Mouse (Mus musculus) A20 (cell line): ENCODE measurements around the gene Sdk2.

ENCODE experiments used
- DNase-seq: peaks from one replicate; pipeline ENCODE4 v3.0.0-alpha.2; 2011; ENCODE audit warnings: low read depth, low spot score

The Sdk2 gene

GRCm38 (mm10) chr11:113742998-113743397, 323.8 kb downstream of the Sdk2 start:
- DNase-seq: no peak

GRCm38 (mm10) chr11:113740100-113740499, 326.7 kb downstream of the Sdk2 start:
- no peak for DNase-seq

- DNase-seq: no peak
Observed at GRCm38 (mm10) chr11:113739213-113739612, 327.6 kb downstream of the Sdk2 start.

- no peak for DNase-seq
Observed at GRCm38 (mm10) chr11:113737912-113738311, 328.9 kb downstream of the Sdk2 start.

GRCm38 (mm10) chr11:113737553-113737854, 329.3 kb downstream of the Sdk2 start:
- DNase-seq: no peak

GRCm38 (mm10) chr11:113736848-113737552, 329.8 kb downstream of the Sdk2 start:
- DNase-seq: no peak

GRCm38 (mm10) chr11:113735151-113735550, 331.7 kb downstream of the Sdk2 start:
- DNase-seq: no peak

- no peak for DNase-seq
Observed at GRCm38 (mm10) chr11:113733631-113734364, 333.0 kb downstream of the Sdk2 start.

- DNase-seq: no peak
Observed at GRCm38 (mm10) chr11:113731945-113732612, 334.8 kb downstream of the Sdk2 start.

- DNase-seq: no peak
Observed at GRCm38 (mm10) chr11:113730879-113731278, 336.0 kb downstream of the Sdk2 start.

- no peak for DNase-seq
Observed at GRCm38 (mm10) chr11:113729917-113730316, 336.9 kb downstream of the Sdk2 start.

GRCm38 (mm10) chr11:113729239-113729638, 337.6 kb downstream of the Sdk2 start:
- DNase-seq: no peak

- no peak for DNase-seq
Observed at GRCm38 (mm10) chr11:113727992-113728391, 338.9 kb downstream of the Sdk2 start.

- DNase-seq: no peak
Observed at GRCm38 (mm10) chr11:113726994-113727888, 339.6 kb downstream of the Sdk2 start.
